Mouse (Mus musculus): ENCODE measurements around the gene Slc25a22. TPM values are rescaled to one million over a fixed set of nuclear protein-coding genes. Genes with fewer than 3 reads are reported as not detected.
A peak's percentile ranks its signal among the peaks of the same experiment; 100 is the strongest.

Gene Slc25a22
- polyA plus RNA-seq, 1 experiment, result 7.2 TPM

DNA sequence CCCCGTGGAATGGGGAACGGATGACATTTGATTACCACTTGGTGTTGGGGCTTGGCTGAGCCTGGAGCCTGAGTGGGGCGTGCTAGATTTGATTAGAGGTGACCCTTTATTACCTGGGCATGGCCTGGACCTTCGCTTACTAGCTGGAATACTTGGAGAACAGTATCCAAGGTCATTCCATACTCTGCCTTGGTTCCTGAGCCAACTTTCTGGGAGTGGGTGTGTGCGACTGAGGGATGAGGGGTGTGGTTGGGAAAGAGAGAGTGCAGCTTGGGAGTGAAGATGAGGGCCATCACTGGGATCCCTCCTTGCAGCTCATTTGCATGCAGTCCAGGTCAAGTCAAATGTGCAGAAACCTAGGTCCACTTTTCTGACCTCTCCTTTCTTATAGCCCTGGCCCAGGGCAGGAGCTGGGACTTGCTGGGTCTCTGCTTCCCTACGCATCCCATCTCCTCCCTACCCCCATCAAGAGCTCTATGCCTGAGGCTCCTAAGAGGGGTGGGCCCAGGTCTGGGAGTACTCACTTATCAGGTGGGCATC lies 45.5 kb upstream of the Slc25a22 start:
- TF ChIP-seq CTCF (IDR thresholded peaks at IDR 0.05; ENCODE audit: control insufficient read depth, insufficient read depth, insufficient replicate concordance, low read depth, low read length), result no peak
- Histone ChIP-seq H3K27me3 (ENCODE audit: control insufficient read depth, insufficient read depth, low read length) (no peaks in the 10 kb centered on the region), H3K36me3 (ENCODE audit: control insufficient read depth, insufficient read depth, low read length) (no peaks in the 10 kb centered on the region), H3K4me1 (ENCODE audit: control insufficient read depth, insufficient read depth, low read length) (peaks cover 16% of the 10 kb centered on the region), H3K4me3 (ENCODE audit: control insufficient read depth, low read depth, low read length) (no peak overlapping the region), H3K27ac (ENCODE audit: control insufficient read depth, insufficient read depth, low read depth, low read length) (no peak overlapping the region)

DNA sequence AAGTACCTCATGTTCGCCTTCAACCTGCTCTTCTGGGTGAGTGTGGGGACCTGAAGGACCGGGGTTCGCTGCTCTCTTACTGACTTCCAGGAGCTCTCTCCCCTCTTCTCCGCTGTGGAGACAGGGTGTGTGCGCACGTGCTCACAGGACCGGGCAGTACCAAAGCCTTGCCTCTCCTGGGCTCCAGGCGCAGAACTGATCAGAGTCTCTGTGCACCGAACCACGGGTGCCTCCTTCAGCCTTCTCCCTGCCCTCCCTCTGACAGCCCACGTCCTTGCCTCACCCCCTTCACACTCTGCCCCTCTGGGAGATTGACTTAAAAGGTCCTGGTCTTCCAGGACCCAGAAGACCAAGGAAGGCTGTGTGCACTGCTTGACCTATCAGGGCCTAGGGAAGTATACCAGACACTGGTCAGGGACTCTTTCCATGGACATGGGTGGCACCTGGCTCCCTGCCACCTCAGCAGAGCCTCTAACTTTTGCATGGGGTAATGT lies 44.9 kb upstream of the Slc25a22 start:
- TF ChIP-seq POLR2A (IDR thresholded peaks at IDR 0.05; ENCODE audit: control insufficient read depth, low read depth, low read length), result no peak
- no peak for TF ChIP-seq CTCF (IDR thresholded peaks at IDR 0.05; ENCODE audit: control insufficient read depth, insufficient read depth, insufficient replicate concordance, low read depth, low read length)
- H3K4me1 ChIP-seq (ENCODE audit: control insufficient read depth, insufficient read depth, low read length), result peaks cover 16% of the 10 kb centered on the region
- no peak overlapping the region for H3K27ac ChIP-seq (ENCODE audit: control insufficient read depth, insufficient read depth, low read depth, low read length)
- H3K4me3 ChIP-seq (ENCODE audit: control insufficient read depth, low read depth, low read length), result peak overlapping the region; percentile 62
- no peaks in the 10 kb centered on the region for H3K36me3 ChIP-seq (ENCODE audit: control insufficient read depth, insufficient read depth, low read length)
- H3K27me3 ChIP-seq (ENCODE audit: control insufficient read depth, insufficient read depth, low read length), result no peaks in the 10 kb centered on the region

DNA sequence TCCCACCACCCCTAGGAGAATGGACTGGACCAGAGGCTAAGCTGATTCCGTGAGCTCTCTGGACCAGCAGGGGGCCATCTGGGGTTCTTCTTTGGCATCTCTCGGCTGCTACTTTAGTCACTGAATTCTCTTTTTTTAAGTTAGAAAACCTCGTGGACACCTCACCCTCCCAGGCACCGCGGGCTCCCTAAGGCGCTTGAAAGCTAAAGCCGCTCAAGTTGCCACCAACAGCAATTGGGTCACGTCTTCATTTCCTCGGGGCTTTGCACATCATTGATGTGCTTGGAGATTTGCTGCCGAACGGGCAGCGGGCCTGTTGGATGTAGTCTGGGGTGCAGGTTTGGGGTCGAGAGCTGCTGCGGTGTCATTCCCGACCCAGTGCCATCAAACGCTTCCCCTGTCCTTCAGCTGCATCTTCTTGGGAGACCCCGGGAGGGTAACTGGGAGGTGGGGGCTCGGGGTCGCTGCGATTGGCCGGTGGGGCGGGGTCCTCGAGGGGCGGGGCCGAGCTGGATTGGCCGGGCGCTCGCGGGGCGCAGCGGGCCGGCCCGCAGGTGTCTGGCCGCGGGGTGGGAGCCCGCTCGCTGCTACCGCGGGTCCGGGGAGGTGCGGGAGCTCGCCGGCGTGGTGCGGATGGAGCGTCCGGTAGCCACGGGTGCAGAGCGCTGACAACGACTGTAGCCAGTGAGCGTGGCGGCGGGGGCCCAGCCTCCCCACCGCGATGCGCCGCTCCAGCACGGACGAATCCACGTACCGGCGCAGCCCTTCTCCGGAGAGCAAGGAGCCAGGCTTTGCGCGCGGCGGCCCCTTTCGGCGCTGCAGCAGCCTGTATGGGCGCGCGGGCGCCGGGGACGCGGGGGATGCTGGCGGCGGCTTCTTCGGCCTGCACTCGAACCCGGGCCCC lies 44.1 kb upstream of the Slc25a22 start:
- Histone ChIP-seq H3K27ac (ENCODE audit: control insufficient read depth, insufficient read depth, low read depth, low read length) (no peak overlapping the region), H3K4me1 (ENCODE audit: control insufficient read depth, insufficient read depth, low read length) (peaks cover 20% of the 10 kb centered on the region), H3K4me3 (ENCODE audit: control insufficient read depth, low read depth, low read length) (peak overlapping the region; percentile 62), H3K27me3 (ENCODE audit: control insufficient read depth, insufficient read depth, low read length) (no peaks in the 10 kb centered on the region), H3K36me3 (ENCODE audit: control insufficient read depth, insufficient read depth, low read length) (no peaks in the 10 kb centered on the region)
- TF ChIP-seq CTCF (IDR thresholded peaks at IDR 0.05; ENCODE audit: control insufficient read depth, insufficient read depth, insufficient replicate concordance, low read depth, low read length), result peak; percentile 22; the same call in 1 of the 2 replicates
- TF ChIP-seq POLR2A (IDR thresholded peaks at IDR 0.05; ENCODE audit: control insufficient read depth, low read depth, low read length), result 0 out of 2 replicates have a peak, but pooled peaks have one; percentile 15

- Histone ChIP-seq H3K27me3 (ENCODE audit: control insufficient read depth, insufficient read depth, low read length) (no peaks in the 10 kb centered on the region), H3K36me3 (ENCODE audit: control insufficient read depth, insufficient read depth, low read length) (no peaks in the 10 kb centered on the region), H3K4me3 (ENCODE audit: control insufficient read depth, low read depth, low read length) (no peak overlapping the region), H3K27ac (ENCODE audit: control insufficient read depth, insufficient read depth, low read depth, low read length) (no peak overlapping the region), H3K4me1 (ENCODE audit: control insufficient read depth, insufficient read depth, low read length) (peaks cover 27% of the 10 kb centered on the region)
- TF ChIP-seq CTCF (IDR thresholded peaks at IDR 0.05; ENCODE audit: control insufficient read depth, insufficient read depth, insufficient replicate concordance, low read depth, low read length) (peak; percentile 91; the same call in 1 of the 2 replicates), POLR2A (IDR thresholded peaks at IDR 0.05; ENCODE audit: control insufficient read depth, low read depth, low read length) (no peak)
These were observed 43.3 kb upstream of the Slc25a22 start for GRCm38 (mm10) chr7:141480842-141481497.

DNA sequence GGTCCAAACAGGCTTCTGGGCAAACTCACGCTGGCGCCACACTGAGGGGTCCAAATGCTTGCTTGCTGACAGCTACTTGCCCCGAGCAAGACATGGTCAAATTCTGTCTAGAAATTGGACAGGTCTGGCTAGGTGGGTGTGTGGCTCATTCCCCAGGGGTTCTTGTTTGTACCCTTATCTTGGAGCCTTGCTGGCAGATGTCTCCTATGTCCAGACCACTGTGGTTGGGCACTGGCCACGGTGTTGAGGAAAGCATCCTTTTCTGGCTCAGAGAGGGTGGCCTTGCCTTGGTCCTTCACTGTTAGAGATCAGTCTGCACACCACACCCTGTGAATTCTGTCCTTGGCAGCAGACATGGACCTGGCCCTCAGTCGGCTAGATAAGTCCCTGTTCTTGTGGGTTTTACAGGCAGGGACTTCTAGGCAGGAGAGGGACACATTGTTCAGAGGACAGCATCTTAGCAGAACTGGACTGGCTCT lies 40.6 kb upstream of the Slc25a22 start:
- Histone ChIP-seq H3K4me1 (ENCODE audit: control insufficient read depth, insufficient read depth, low read length) (peaks cover 39% of the 10 kb centered on the region), H3K36me3 (ENCODE audit: control insufficient read depth, insufficient read depth, low read length) (no peaks in the 10 kb centered on the region), H3K27ac (ENCODE audit: control insufficient read depth, insufficient read depth, low read depth, low read length) (peak overlapping the region; percentile 86), H3K4me3 (ENCODE audit: control insufficient read depth, low read depth, low read length) (no peak overlapping the region), H3K27me3 (ENCODE audit: control insufficient read depth, insufficient read depth, low read length) (no peaks in the 10 kb centered on the region)
- TF ChIP-seq CTCF (IDR thresholded peaks at IDR 0.05; ENCODE audit: control insufficient read depth, insufficient read depth, insufficient replicate concordance, low read depth, low read length), result no peak
- TF ChIP-seq POLR2A (IDR thresholded peaks at IDR 0.05; ENCODE audit: control insufficient read depth, low read depth, low read length), result no peak

DNA sequence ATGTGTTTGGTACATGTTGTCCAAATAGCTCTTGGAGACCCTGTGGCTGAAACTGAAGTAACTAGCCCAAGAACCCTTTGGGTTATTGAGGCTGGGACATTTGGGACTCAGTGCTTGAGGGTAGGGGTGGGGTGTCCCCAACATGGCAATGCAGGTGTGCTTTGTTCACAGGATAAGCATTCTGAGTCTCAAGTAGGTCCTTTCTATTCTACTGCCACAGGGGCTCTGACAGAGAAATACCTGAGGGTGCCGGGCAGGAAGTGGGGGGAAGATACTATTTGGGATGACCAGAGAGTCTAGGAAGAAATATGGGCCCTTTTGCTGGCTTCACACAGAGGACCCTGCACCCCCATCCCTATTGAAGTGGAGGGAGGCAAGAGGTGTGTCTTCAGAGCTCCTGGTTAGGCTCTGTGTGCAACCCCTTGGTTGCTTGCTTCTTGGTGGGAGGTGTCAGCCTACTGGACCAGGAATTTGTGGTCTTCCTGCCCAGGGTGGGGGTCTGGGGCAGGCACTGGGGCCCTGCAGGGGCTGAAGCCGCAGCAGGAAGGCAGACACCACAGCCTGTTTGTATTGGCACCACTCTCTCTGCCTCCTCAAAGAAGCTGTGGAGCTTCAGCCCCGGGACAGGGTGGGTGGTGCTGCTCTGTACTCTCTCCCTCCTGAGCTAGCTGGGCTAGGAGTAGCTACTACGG lies 40.0 kb upstream of the Slc25a22 start:
- Histone ChIP-seq H3K4me1 (ENCODE audit: control insufficient read depth, insufficient read depth, low read length) (peaks cover 37% of the 10 kb centered on the region), H3K27me3 (ENCODE audit: control insufficient read depth, insufficient read depth, low read length) (no peaks in the 10 kb centered on the region), H3K27ac (ENCODE audit: control insufficient read depth, insufficient read depth, low read depth, low read length) (peak overlapping the region; percentile 86), H3K4me3 (ENCODE audit: control insufficient read depth, low read depth, low read length) (no peak overlapping the region), H3K36me3 (ENCODE audit: control insufficient read depth, insufficient read depth, low read length) (no peaks in the 10 kb centered on the region)
- TF ChIP-seq POLR2A (IDR thresholded peaks at IDR 0.05; ENCODE audit: control insufficient read depth, low read depth, low read length) (no peak), CTCF (IDR thresholded peaks at IDR 0.05; ENCODE audit: control insufficient read depth, insufficient read depth, insufficient replicate concordance, low read depth, low read length) (no peak)

Data from testis, adult 2 months (tissue).